Mouse (Mus musculus): ENCODE results near the gene Ccl25. TPM values are rescaled to one million over a fixed set of nuclear protein-coding genes. Genes with fewer than 3 reads are reported as not detected.

Ccl25 gene
- total and polyA plus RNA-seq, 3 experiments: 4.6 to 6.0 (median 5.4) TPM

DNA sequence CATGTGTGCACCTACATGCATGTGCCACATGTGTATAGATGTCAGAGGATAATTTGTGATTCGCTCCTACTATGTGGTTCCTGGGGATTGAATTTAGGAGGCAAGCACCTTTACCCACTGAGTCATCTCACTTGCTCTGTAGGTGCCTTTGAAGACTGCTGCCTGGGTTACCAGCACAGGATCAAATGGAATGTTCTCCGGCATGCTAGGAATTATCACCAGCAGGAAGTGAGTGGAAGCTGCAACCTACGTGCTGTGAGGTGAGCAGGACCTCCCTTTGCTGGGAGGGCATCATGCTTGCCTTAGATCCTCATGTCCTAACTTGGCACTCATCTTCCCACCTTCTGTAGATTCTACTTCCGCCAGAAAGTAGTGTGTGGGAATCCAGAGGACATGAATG is 28.7 kb downstream of the Ccl25 start:
- no peaks in the 10 kb centered on the region for H3K4me1 ChIP-seq (ENCODE audit: control insufficient read depth in 1 of 2, insufficient read depth in 2 of 2)
- in situ Hi-C loops (cut with MboI; ENCODE audit: low pct_ligation_motif_present, low pct_unique_long_range_greater_than_20kb, low sequenced_read_pairs): loop anchor here (25.0 kb wide), 1 partner anchor 641 kb away; the partner anchor contains the start of gene Clec4g
- no peak for TF ChIP-seq ETS1 (conservative IDR thresholded peaks at IDR 0.05; ENCODE audit: low read depth, low read length)
- TF ChIP-seq MAFK (IDR thresholded peaks at IDR 0.05; ENCODE audit: insufficient replicate concordance, low read length): no peak
- TF ChIP-seq JUN (IDR thresholded peaks at IDR 0.05; ENCODE audit: insufficient read depth, low read depth, low read length): no peak
- TF ChIP-seq POLR2AphosphoS2 (IDR thresholded peaks at IDR 0.05; ENCODE audit: low read depth, low read length): no peak
- TF ChIP-seq PAX5 (IDR thresholded peaks at IDR 0.05; ENCODE audit: low read length): no peak
- no peak for TF ChIP-seq KAT2A (IDR thresholded peaks at IDR 0.05; ENCODE audit: insufficient replicate concordance, low read length)
- H3K27me3 ChIP-seq (replicated peaks): no peaks in the 10 kb centered on the region
- dilution Hi-C loops (cut with MboI; ENCODE audit: extremely low pct_ligation_motif_present, extremely low pct_unique_long_range_greater_than_20kb, low sequenced_read_pairs): no loop called here
- no peak overlapping the region for H3K4me3 ChIP-seq (replicated peaks in 1 of 3; ENCODE audit: low read depth in 2 of 3, low read length in 2 of 3, poor library complexity in 1 of 3)
- H3K36me3 ChIP-seq (replicated peaks in 1 of 2; ENCODE audit: control insufficient read depth in 1 of 2, insufficient read depth in 1 of 2, low read length in 1 of 2): peaks cover 0 to 2% of the 10 kb centered on the region in 2 experiments
- H3K79me2 ChIP-seq (replicated peaks; ENCODE audit: control insufficient read depth, extremely low read depth, insufficient read depth, poor library complexity, severe bottlenecking): no peaks in the 10 kb centered on the region
- DNase-seq (ENCODE audit: extremely low read depth): no peak
- no peaks in the 10 kb centered on the region for H3K9me3 ChIP-seq (replicated peaks; ENCODE audit: low read length)
- H3K4me2 ChIP-seq (ENCODE audit: insufficient read depth, low read depth, poor library complexity, severe bottlenecking): no peak overlapping the region
- H3K27ac ChIP-seq (ENCODE audit: insufficient read depth, low read depth): no peak overlapping the region
- H3K9ac ChIP-seq (ENCODE audit: insufficient read depth, low read depth): no peak overlapping the region

DNA sequence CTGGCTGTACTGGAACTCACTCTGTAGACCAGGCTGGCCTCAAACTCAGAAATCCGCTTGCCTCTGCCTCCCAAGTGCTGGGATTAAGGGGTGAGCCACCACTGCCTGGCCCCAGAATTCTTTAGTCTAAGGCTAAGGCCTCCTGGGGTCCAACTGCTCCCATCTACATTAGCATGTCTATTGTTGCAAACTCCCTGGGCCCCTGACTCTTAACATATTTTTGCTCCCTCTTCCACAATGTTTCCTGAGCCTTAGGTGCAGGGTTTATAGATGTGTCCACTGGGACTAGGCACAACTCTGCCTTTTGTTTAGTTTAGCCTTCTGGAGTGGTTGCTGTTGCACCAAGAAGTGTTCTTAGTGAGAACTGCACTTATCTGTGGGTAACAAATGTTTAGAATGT is 29.5 kb downstream of the Ccl25 start:
- H3K4me1 ChIP-seq (ENCODE audit: control insufficient read depth in 1 of 2, insufficient read depth in 2 of 2): no peaks in the 10 kb centered on the region
- H3K4me2 ChIP-seq (ENCODE audit: insufficient read depth, low read depth, poor library complexity, severe bottlenecking): no peak overlapping the region
- H3K27ac ChIP-seq (ENCODE audit: insufficient read depth, low read depth): no peak overlapping the region
- H3K9me3 ChIP-seq (replicated peaks; ENCODE audit: low read length): no peaks in the 10 kb centered on the region
- H3K9ac ChIP-seq (ENCODE audit: insufficient read depth, low read depth): no peak overlapping the region
- in situ Hi-C loops (cut with MboI; ENCODE audit: low pct_ligation_motif_present, low pct_unique_long_range_greater_than_20kb, low sequenced_read_pairs) (loop anchor here (25.0 kb wide), 1 partner anchor 642 kb away; the partner anchor contains the start of gene Clec4g), dilution Hi-C loops (cut with MboI; ENCODE audit: extremely low pct_ligation_motif_present, extremely low pct_unique_long_range_greater_than_20kb, low sequenced_read_pairs) (no loop called here)
- H3K36me3 ChIP-seq (replicated peaks in 1 of 2; ENCODE audit: control insufficient read depth in 1 of 2, insufficient read depth in 1 of 2, low read length in 1 of 2): peaks cover 0 to 2% of the 10 kb centered on the region in 2 experiments
- H3K4me3 ChIP-seq (replicated peaks in 1 of 3; ENCODE audit: low read depth in 2 of 3, low read length in 2 of 3, poor library complexity in 1 of 3): no peak overlapping the region
- DNase-seq (ENCODE audit: extremely low read depth): no peak
- no peak for TF ChIP-seq TCF12 (IDR thresholded peaks at IDR 0.05; ENCODE audit: low read depth, low read length)
- no peak for TF ChIP-seq BHLHE40 (IDR thresholded peaks at IDR 0.05; ENCODE audit: low read depth, low read length)
- no peak for TF ChIP-seq CHD1 (IDR thresholded peaks at IDR 0.05; ENCODE audit: low read depth, low read length)
- TF ChIP-seq ZNF384 (IDR thresholded peaks at IDR 0.05; ENCODE audit: low read depth, low read length): no peak
- TF ChIP-seq ELF1 (IDR thresholded peaks at IDR 0.05; ENCODE audit: low read depth, low read length): no peak
- no peak for TF ChIP-seq POLR2A (IDR thresholded peaks at IDR 0.05; ENCODE audit: low read depth, low read length)
- no peak for TF ChIP-seq MYC (IDR thresholded peaks at IDR 0.05; ENCODE audit: low read depth, low read length)
- no peak for TF ChIP-seq HCFC1 (IDR thresholded peaks at IDR 0.05; ENCODE audit: low read depth, low read length)
- no peak for TF ChIP-seq KAT2A (IDR thresholded peaks at IDR 0.05; ENCODE audit: insufficient replicate concordance, low read length)
- no peak for TF ChIP-seq ZKSCAN1 (IDR thresholded peaks at IDR 0.05; ENCODE audit: borderline replicate concordance, low read depth, low read length)
- TF ChIP-seq NRF1 (IDR thresholded peaks at IDR 0.05; ENCODE audit: low read depth, low read length): no peak
- TF ChIP-seq CHD2 (IDR thresholded peaks at IDR 0.05; ENCODE audit: low read length): no peak
- no peak for TF ChIP-seq MAZ (IDR thresholded peaks at IDR 0.05; ENCODE audit: low read depth, low read length)
- H3K27me3 ChIP-seq (replicated peaks): no peaks in the 10 kb centered on the region
- H3K79me2 ChIP-seq (replicated peaks; ENCODE audit: control insufficient read depth, extremely low read depth, insufficient read depth, poor library complexity, severe bottlenecking): no peaks in the 10 kb centered on the region
